Mouse (Mus musculus): ENCODE data around the gene Dyrk2. TPM values are rescaled to one million over a fixed set of nuclear protein-coding genes. Genes with fewer than 3 reads are reported as not detected.

Gene Dyrk2
- 14.9 and 34.4 TPM in 2 replicates for polyA plus RNA-seq (2012; rRNA removed)

GRCm38 (mm10) chr10:118870201-118870980 is at the start of gene Dyrk2:
Gene Dyrk2, minus strand, starts transcription at chr10:118870209.
- 33% methylated on average over 16 of the region's 16 CpGs for WGBS
- DNase-seq (ENCODE audit: low read depth, low spot score): peak; percentile 59

GRCm38 (mm10) chr10:118902625-118903024 is 32.6 kb upstream of the Dyrk2 start:
- DNase-seq (ENCODE audit: low read depth, low spot score): no peak
- WGBS: 80% methylated on average over 10 of the region's 10 CpGs

GRCm38 (mm10) chr10:118893645-118894044 is 23.6 kb upstream of the Dyrk2 start:
- DNase-seq (ENCODE audit: low read depth, low spot score): no peak
- WGBS: 80% methylated on average over 3 of the region's 3 CpGs

GRCm38 (mm10) chr10:118884126-118884525 is 14.1 kb upstream of the Dyrk2 start:
- DNase-seq (ENCODE audit: low read depth, low spot score): no peak
- WGBS: 86% methylated on average over 2 of the region's 2 CpGs

GRCm38 (mm10) chr10:118883317-118883716 is 13.3 kb upstream of the Dyrk2 start:
- 82% methylated on average over 11 of the region's 11 CpGs for WGBS
- DNase-seq (ENCODE audit: low read depth, low spot score): no peak

GRCm38 (mm10) chr10:118882258-118882885 is 12.4 kb upstream of the Dyrk2 start:
- WGBS: 72% methylated on average over 12 of the region's 12 CpGs
- no peak for DNase-seq (ENCODE audit: low read depth, low spot score)

- WGBS: 87% methylated on average over 2 of the region's 2 CpGs
- no peak for DNase-seq (ENCODE audit: low read depth, low spot score)
These were observed 10.8 kb upstream of the Dyrk2 start for GRCm38 (mm10) chr10:118880776-118881175.

- no peak for DNase-seq (ENCODE audit: low read depth, low spot score)
- 22% methylated on average over 2 of the region's 2 CpGs for WGBS
These were observed 2.2 kb upstream of the Dyrk2 start for GRCm38 (mm10) chr10:118872196-118872595.

- peak; percentile 73 for DNase-seq (ENCODE audit: low read depth, low spot score)
- under 1% methylated on average over 16 of the region's 16 CpGs for WGBS
These were observed 413 bp downstream of the Dyrk2 start for GRCm38 (mm10) chr10:118869591-118870001.

- 1% methylated on average over 119 of the region's 130 CpGs for WGBS
These were observed 1.1 kb downstream of the Dyrk2 start for GRCm38 (mm10) chr10:118868601-118869590.

GRCm38 (mm10) chr10:118867896-118868600 is 2.0 kb downstream of the Dyrk2 start:
- 2% methylated on average over 62 of the region's 62 CpGs for WGBS
- no peak for DNase-seq (ENCODE audit: low read depth, low spot score)

More at GRCm38 (mm10) chr10:118868601-118869590, 1.1 kb downstream of the Dyrk2 start:
- no peak for DNase-seq (ENCODE audit: low read depth, low spot score)

- WGBS: 5% methylated on average over 16 of the region's 16 CpGs
- peak; percentile 59 for DNase-seq (ENCODE audit: low read depth, low spot score)
These were observed 2.6 kb downstream of the Dyrk2 start for GRCm38 (mm10) chr10:118867304-118867895.

- 91% methylated on average over 7 of the region's 7 CpGs for WGBS
- DNase-seq (ENCODE audit: low read depth, low spot score): no peak
These were observed 5.0 kb downstream of the Dyrk2 start for GRCm38 (mm10) chr10:118864976-118865375.

GRCm38 (mm10) chr10:118863611-118864010 is 6.4 kb downstream of the Dyrk2 start:
- 76% methylated on average over 8 of the region's 8 CpGs for whole genome bisulfite sequencing
- no peak for DNase-seq (ENCODE audit: low read depth, low spot score)

GRCm38 (mm10) chr10:118862233-118862632 is 7.8 kb downstream of the Dyrk2 start:
- DNase-seq (ENCODE audit: low read depth, low spot score): no peak
- 55% methylated on average over 4 of the region's 4 CpGs for WGBS

GRCm38 (mm10) chr10:118861234-118862025 is 8.6 kb downstream of the Dyrk2 start:
- 38% methylated on average over 11 of the region's 11 CpGs for WGBS
- peak; percentile 82 for DNase-seq (ENCODE audit: low read depth, low spot score)

GRCm38 (mm10) chr10:118859655-118860054 is 10.4 kb downstream of the Dyrk2 start:
- no peak for DNase-seq (ENCODE audit: low read depth, low spot score)
- 97% methylated on average over 21 of the region's 21 CpGs for WGBS

GRCm38 (mm10) chr10:118854641-118855040 is 15.4 kb downstream of the Dyrk2 start:
- DNase-seq (ENCODE audit: low read depth, low spot score): no peak
- WGBS: 91% methylated on average over 9 of the region's 9 CpGs

Data from large intestine, adult 2 months (tissue).